Mouse (Mus musculus): Measurements from ENCODE around the gene Rabgef1. TPM values are rescaled to one million over a fixed set of nuclear protein-coding genes. Genes with fewer than 3 reads are reported as not detected.

The Rabgef1 gene
- polyA plus RNA-seq (2012; rRNA removed) = 19.7 and 21.0 TPM in 2 replicates

DNA sequence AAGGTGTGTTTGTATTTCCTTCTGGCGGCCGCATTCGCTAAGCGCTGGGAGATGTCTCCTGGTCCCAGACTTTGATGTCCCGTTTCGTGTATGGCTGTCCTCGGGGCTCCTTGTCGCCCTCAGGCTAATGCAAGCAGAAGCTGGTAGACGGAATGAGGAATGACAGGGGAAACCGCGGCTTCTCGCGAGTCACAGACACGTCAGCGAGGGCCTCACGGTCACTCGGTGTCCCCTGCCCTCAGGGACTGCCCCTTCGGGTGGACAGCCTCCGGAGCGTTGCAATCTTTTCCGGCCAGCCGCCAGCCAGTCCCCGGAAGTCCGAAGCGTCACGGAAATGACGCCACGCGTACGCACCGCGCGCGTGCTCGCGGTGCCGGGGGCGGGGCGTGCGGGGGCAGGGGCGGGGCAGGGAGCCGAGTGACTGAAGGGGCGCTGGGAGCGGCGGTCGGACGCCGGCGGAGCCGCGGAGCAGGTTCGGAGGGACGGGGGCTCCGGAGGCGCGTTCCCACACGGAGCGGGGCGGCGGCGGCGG lies at the start of gene Rabgef1:
Gene Rabgef1 (plus strand): TSS at position 376 of the 532 bp plus-strand sequence.
- Histone ChIP-seq H3K27me3 (ENCODE audit: control insufficient read depth, insufficient read depth, low read length) (no peaks in the 10 kb centered on the region), H3K36me3 (ENCODE audit: control insufficient read depth, insufficient read depth, low read length) (no peaks in the 10 kb centered on the region), H3K4me1 (replicated peaks; ENCODE audit: control insufficient read depth, insufficient read depth, low read length) (peaks cover 11% of the 10 kb centered on the region), H3K27ac (ENCODE audit: control insufficient read depth, insufficient read depth, low read length) (peak within 1 kb of the TSS; percentile 42; the same call in 1 of the 2 replicates), H3K4me3 (ENCODE audit: control insufficient read depth, insufficient read depth, low read length) (peak within 1 kb of the TSS; percentile 66)
- TF ChIP-seq POLR2A (IDR thresholded peaks at IDR 0.05; ENCODE audit: control insufficient read depth, extremely low read depth, insufficient read depth, low read length, poor library complexity) = peak; percentile 95
- TF ChIP-seq CTCF (IDR thresholded peaks at IDR 0.05; ENCODE audit: borderline replicate concordance, control insufficient read depth, extremely low read depth, insufficient read depth, low read length, poor library complexity) = no peak
- under 1% methylated on average over 62 of the region's 62 CpGs for WGBS
- peak; percentile 87 for DNase-seq

DNA sequence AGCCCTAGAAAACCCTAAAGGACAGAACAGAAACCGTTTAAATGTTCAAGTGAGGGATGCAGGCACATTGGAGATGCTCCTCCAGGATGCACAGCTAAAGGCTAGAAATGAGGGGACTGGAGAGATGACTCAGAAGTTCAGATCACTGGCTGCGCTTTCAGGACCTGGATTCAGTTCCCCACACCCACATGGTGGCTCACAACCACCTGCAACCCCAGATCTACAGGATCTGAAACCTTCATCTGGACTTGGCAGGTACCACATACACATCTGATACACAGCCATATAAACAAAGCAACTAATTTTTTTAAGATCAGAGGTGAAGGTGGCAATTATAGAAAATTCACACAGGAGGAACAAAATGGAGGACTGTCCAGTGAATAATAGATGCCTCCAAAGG lies 49.2 kb upstream of the Rabgef1 start:
- no peak for DNase-seq
- H3K4me1 ChIP-seq (replicated peaks; ENCODE audit: control insufficient read depth, insufficient read depth, low read length) = no peaks in the 10 kb centered on the region
- no peak for TF ChIP-seq POLR2A (IDR thresholded peaks at IDR 0.05; ENCODE audit: control insufficient read depth, extremely low read depth, insufficient read depth, low read length, poor library complexity)
- no peak for TF ChIP-seq CTCF (IDR thresholded peaks at IDR 0.05; ENCODE audit: borderline replicate concordance, control insufficient read depth, extremely low read depth, insufficient read depth, low read length, poor library complexity)
- no peak overlapping the region for H3K4me3 ChIP-seq (ENCODE audit: control insufficient read depth, insufficient read depth, low read length)
- no peak overlapping the region for H3K27ac ChIP-seq (ENCODE audit: control insufficient read depth, insufficient read depth, low read length)
- H3K36me3 ChIP-seq (ENCODE audit: control insufficient read depth, insufficient read depth, low read length) = no peaks in the 10 kb centered on the region
- WGBS = 88% methylated on average over 2 of the region's 2 CpGs
- no peaks in the 10 kb centered on the region for H3K27me3 ChIP-seq (ENCODE audit: control insufficient read depth, insufficient read depth, low read length)

DNA sequence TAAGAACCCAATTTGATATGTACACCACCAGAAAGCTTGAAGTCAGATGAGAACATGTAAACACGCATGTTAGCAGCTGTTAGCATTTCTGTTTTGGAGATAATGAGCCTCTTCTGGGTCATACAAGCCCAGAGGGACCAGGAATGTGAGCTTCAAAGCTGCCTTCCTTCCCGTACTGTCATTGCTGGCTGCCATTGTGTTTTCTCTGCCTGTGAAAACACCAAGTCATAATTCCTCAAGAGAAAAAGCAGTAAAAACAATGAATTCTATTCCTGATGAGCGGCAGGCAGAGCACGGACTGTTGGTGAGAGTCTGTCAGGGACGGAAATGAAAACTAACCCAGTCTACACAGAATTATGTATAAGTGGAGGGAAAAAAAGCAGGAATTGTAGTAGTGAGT lies 47.3 kb upstream of the Rabgef1 start:
- H3K4me1 ChIP-seq (replicated peaks; ENCODE audit: control insufficient read depth, insufficient read depth, low read length) = no peaks in the 10 kb centered on the region
- no peak for DNase-seq
- WGBS = 96% methylated on average over 5 of the region's 5 CpGs
- H3K27ac ChIP-seq (ENCODE audit: control insufficient read depth, insufficient read depth, low read length) = no peak overlapping the region
- no peaks in the 10 kb centered on the region for H3K27me3 ChIP-seq (ENCODE audit: control insufficient read depth, insufficient read depth, low read length)
- TF ChIP-seq CTCF (IDR thresholded peaks at IDR 0.05; ENCODE audit: borderline replicate concordance, control insufficient read depth, extremely low read depth, insufficient read depth, low read length, poor library complexity) (no peak), POLR2A (IDR thresholded peaks at IDR 0.05; ENCODE audit: control insufficient read depth, extremely low read depth, insufficient read depth, low read length, poor library complexity) (no peak)
- no peaks in the 10 kb centered on the region for H3K36me3 ChIP-seq (ENCODE audit: control insufficient read depth, insufficient read depth, low read length)
- no peak overlapping the region for H3K4me3 ChIP-seq (ENCODE audit: control insufficient read depth, insufficient read depth, low read length)

DNA sequence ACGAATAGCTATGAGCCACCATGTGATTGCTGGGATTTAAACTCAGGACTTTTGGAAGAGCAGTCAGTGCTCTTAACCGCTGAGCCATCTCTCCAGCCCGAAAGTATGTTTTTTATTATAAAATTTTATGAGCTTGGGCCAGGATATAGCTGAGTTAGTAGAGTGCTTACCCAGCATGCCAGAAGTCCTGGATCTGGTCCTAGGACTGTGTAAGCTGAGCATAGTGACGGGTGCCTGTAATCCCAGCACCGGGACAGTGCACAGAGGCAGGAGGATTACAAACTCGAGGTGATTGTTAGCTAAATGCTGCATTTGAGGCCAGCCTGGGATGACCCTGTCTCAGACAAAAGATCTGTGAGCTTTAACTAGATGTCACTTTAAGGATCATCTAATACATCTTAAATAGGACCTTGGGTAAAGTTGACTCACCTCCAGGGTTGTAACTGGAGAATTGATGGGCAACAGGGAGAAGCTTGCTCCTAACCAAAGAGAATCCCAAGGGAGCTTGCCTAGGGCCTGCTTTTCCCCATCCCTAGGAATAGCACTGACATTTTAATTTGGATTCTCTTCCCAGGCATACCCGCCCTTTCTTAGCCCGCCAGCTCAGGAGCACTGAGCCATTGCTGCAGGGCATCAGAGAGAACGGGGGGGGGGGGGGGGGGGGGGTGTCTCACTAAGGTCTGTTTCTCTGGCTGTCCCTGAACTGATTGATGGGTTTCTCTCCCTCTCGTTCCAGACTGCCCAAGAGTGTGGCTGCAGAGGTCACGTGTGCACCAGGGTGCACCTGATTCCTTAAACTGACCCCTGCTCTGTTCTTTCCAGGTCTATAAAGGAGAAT lies 42.7 kb upstream of the Rabgef1 start:
- Histone ChIP-seq H3K27ac (ENCODE audit: control insufficient read depth, insufficient read depth, low read length) (no peak overlapping the region), H3K4me1 (replicated peaks; ENCODE audit: control insufficient read depth, insufficient read depth, low read length) (no peaks in the 10 kb centered on the region), H3K36me3 (ENCODE audit: control insufficient read depth, insufficient read depth, low read length) (no peaks in the 10 kb centered on the region), H3K4me3 (ENCODE audit: control insufficient read depth, insufficient read depth, low read length) (no peak overlapping the region), H3K27me3 (ENCODE audit: control insufficient read depth, insufficient read depth, low read length) (no peaks in the 10 kb centered on the region)
- WGBS = 80% methylated on average over 11 of the region's 11 CpGs
- no peak for TF ChIP-seq CTCF (IDR thresholded peaks at IDR 0.05; ENCODE audit: borderline replicate concordance, control insufficient read depth, extremely low read depth, insufficient read depth, low read length, poor library complexity)
- TF ChIP-seq POLR2A (IDR thresholded peaks at IDR 0.05; ENCODE audit: control insufficient read depth, extremely low read depth, insufficient read depth, low read length, poor library complexity) = no peak
- DNase-seq = no peak

DNA sequence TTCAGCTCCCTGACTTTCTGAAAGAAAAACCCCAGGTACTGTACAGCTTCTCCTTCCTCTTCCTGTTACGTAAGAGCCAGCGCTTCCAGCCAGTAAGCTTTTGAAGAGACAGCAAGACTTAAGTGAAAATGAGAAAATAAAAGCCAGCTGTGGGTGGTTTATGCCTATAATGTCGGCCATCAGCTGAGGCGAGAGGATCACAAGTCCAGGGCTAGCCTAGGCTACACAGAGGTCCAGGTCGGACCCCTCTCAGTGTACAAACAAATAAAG lies 42.1 kb upstream of the Rabgef1 start:
- WGBS = 78% methylated on average over 5 of the region's 5 CpGs
- no peak for TF ChIP-seq POLR2A (IDR thresholded peaks at IDR 0.05; ENCODE audit: control insufficient read depth, extremely low read depth, insufficient read depth, low read length, poor library complexity)
- TF ChIP-seq CTCF (IDR thresholded peaks at IDR 0.05; ENCODE audit: borderline replicate concordance, control insufficient read depth, extremely low read depth, insufficient read depth, low read length, poor library complexity) = no peak
- no peaks in the 10 kb centered on the region for H3K4me1 ChIP-seq (replicated peaks; ENCODE audit: control insufficient read depth, insufficient read depth, low read length)
- H3K4me3 ChIP-seq (ENCODE audit: control insufficient read depth, insufficient read depth, low read length) = no peak overlapping the region
- H3K27me3 ChIP-seq (ENCODE audit: control insufficient read depth, insufficient read depth, low read length) = no peaks in the 10 kb centered on the region
- no peaks in the 10 kb centered on the region for H3K36me3 ChIP-seq (ENCODE audit: control insufficient read depth, insufficient read depth, low read length)
- DNase-seq = no peak
- H3K27ac ChIP-seq (ENCODE audit: control insufficient read depth, insufficient read depth, low read length) = no peak overlapping the region

DNA sequence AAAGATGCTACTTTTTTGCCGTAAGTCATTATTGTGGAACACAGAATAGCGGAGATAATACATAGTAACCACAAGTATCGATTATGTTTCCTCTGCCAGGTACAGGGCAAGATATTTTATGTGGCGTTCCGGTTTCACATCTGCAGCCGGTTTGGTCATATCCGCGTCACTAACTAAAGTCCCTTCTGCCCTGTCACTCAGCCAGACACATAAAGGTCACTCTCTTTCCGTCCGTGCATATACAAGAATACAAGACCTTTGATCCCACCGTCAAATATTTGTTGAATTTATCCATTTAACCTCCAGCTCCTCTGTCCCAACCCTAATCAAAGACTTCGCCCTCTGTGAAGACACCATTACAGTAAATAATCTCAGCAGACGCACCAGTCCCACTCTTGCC lies 35.0 kb upstream of the Rabgef1 start:
- WGBS = 98% methylated on average over 13 of the region's 13 CpGs
- Histone ChIP-seq H3K27ac (ENCODE audit: control insufficient read depth, insufficient read depth, low read length) (no peak overlapping the region), H3K4me1 (replicated peaks; ENCODE audit: control insufficient read depth, insufficient read depth, low read length) (no peaks in the 10 kb centered on the region), H3K27me3 (ENCODE audit: control insufficient read depth, insufficient read depth, low read length) (no peaks in the 10 kb centered on the region), H3K4me3 (ENCODE audit: control insufficient read depth, insufficient read depth, low read length) (no peak overlapping the region), H3K36me3 (ENCODE audit: control insufficient read depth, insufficient read depth, low read length) (no peaks in the 10 kb centered on the region)
- no peak for DNase-seq
- TF ChIP-seq POLR2A (IDR thresholded peaks at IDR 0.05; ENCODE audit: control insufficient read depth, extremely low read depth, insufficient read depth, low read length, poor library complexity) = no peak
- no peak for TF ChIP-seq CTCF (IDR thresholded peaks at IDR 0.05; ENCODE audit: borderline replicate concordance, control insufficient read depth, extremely low read depth, insufficient read depth, low read length, poor library complexity)

All from thymus, adult 2 months (tissue).